Mouse (Mus musculus) lung, postnatal 0 days (tissue): ENCODE measurements around the gene Fscn1. TPM values are rescaled to one million over a fixed set of nuclear protein-coding genes. Genes with fewer than 3 reads are reported as not detected.
A peak's percentile ranks its signal among the peaks of the same experiment; 100 is the strongest.

Experiments
- ATAC-seq: fragments of 200-750 bp; cut with Nextera tagmentation; 2 replicates; pipeline ENCODE4 v1.8.0; 2017; ENCODE audit warnings: moderate library complexity
- DNase-seq: peaks from one replicate; pipeline ENCODE4 v3.0.0-alpha.2; 2016; ENCODE audit warnings: low spot score
- H3K27ac ChIP-seq: fragments of 300-500 bp; sonication (generic); 2 replicates; pipeline ENCODE4 v1.5.1; 2014; ENCODE audit warnings: antibody characterized with exemption, mild to moderate bottlenecking, low read length, mixed read lengths
- H3K27me3 ChIP-seq: fragments of 300-500 bp; sonication (generic); replicated peaks from 2 replicates; pipeline ENCODE4 v1.6.1; 2014; ENCODE audit warnings: low read length, mixed read lengths; ENCODE audit not compliant: insufficient read depth
- H3K36me3 ChIP-seq: fragments of 300-500 bp; sonication (generic); 2 replicates; pipeline ENCODE4 v1.6.1; 2014; ENCODE audit warnings: low read length, mixed read lengths; ENCODE audit not compliant: insufficient read depth
- H3K4me1 ChIP-seq: fragments of 300-500 bp; sonication (generic); 2 replicates; pipeline ENCODE4 v1.6.1; 2014; ENCODE audit warnings: antibody characterized with exemption, low read depth, low read length, mixed read lengths; ENCODE audit not compliant: insufficient read depth
- H3K4me2 ChIP-seq: fragments of 300-500 bp; sonication (generic); replicated peaks from 2 replicates; pipeline ENCODE4 v1.6.1; 2014; ENCODE audit warnings: low read depth, mild to moderate bottlenecking, low read length, moderate library complexity, mixed read lengths
- H3K4me3 ChIP-seq: fragments of 300-500 bp; sonication (generic); 2 replicates; pipeline ENCODE4 v1.5.1; 2014; ENCODE audit warnings: low read depth, low read length
- H3K9ac ChIP-seq: fragments of 300-500 bp; sonication (generic); replicated peaks from 2 replicates; pipeline ENCODE4 v1.6.1; 2014; ENCODE audit warnings: low read depth, mild to moderate bottlenecking
- H3K9me3 ChIP-seq: fragments of 300-500 bp; sonication (generic); 2 replicates; pipeline ENCODE4 v1.6.1; 2016; ENCODE audit warnings: low read length, mixed read lengths
- CTCF ChIP-seq: IDR thresholded peaks from 2 replicates; pipeline ENCODE4 v1.5.1; 2016; ENCODE audit warnings: antibody characterized with exemption, mild to moderate bottlenecking
- EP300 ChIP-seq: IDR thresholded peaks from 2 replicates; pipeline ENCODE4 v1.6.1; 2016; ENCODE audit warnings: antibody characterized with exemption, mild to moderate bottlenecking, control low read depth
- WGBS: fragments of 180-500 bp; shearing (Covaris S2); extraction: QIAGEN DNeasy Blood & Tissue Kit; methylation state at CpG from one replicate; pipeline ENCODE4 v1.1.7; 2014; 5-methylcytosine and 5-hydroxymethylcytosine counted together
- polyA plus RNA-seq: library from polyadenylated mRNA; unstranded; fragments of >200 nt; fragmentation: Nextera tagmentation; extraction: Ambion mirVana; gene quantifications from 2 replicates; pipeline ENCODE4 v1.2.1, GENCODE M21; 2015

Gene Fscn1
- polyA plus RNA-seq, 1 experiment from 2014 or later = 69.1 TPM

DNA sequence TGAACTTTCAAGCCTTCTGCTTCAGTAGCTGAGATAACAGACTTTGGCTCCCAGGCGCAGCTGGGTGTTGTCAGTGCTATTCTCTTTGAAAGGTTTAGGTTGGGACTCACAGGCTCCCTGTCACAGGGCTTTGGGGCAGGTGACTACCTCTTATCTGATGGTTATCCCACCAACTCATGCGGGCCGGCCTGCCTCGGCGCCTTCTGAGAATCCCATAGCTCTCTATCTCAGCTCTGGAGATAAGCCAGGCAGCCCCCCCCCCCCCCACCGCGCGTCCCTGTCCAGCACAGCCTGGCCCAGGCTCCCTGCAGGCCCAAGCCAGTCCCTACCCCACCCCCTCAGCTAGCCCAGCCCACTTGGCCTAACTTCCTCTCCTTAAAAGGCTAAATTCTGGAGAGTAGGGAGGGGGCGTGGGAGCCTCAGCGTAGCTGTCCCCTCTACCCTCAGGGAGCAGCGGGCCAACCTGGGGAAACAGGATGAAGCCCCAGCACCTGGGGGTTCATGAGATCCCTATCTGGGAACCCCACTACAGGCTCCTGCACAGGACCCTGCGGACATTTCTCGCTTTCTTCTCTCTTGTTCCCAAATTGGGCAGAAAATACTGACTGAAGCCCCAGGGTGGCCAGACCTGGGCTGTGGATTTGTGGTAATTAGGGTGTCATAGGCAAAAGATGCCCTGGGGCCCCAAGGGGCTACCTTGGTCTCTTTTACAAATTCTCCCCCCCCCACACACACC, 33.8 kb upstream of the Fscn1 start:
- peak overlapping the region; percentile 67 for H3K27ac ChIP-seq
- H3K4me1 ChIP-seq = peaks cover 10% of the 10 kb centered on the region
- ATAC-seq = peak; percentile 70
- H3K9me3 ChIP-seq = no peaks in the 10 kb centered on the region
- 23% methylated on average over 9 of the region's 13 CpGs for WGBS
- H3K36me3 ChIP-seq = no peaks in the 10 kb centered on the region
- DNase-seq = peak; percentile 86
- no peak overlapping the region for H3K9ac ChIP-seq
- no peaks in the 10 kb centered on the region for H3K27me3 ChIP-seq
- TF ChIP-seq CTCF (no peak), EP300 (no peak)
- H3K4me3 ChIP-seq = no peak overlapping the region
- peak overlapping the region; percentile 28 for H3K4me2 ChIP-seq

DNA sequence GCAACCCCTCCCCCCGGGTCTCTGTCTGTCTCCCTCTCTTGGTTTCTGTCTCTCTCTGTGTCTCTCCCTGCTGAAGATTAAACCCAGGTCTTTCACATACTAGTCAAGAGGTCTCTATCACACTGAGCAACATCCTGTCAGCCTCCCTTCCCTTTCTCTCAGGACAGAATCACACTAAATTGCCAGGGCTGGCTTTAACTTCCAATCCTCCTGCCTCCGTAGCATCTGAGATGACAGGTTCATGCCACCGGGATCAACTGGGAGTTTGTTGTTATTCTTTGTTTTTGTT, 33.3 kb upstream of the Fscn1 start:
- Histone ChIP-seq H3K4me1 (peaks cover 6% of the 10 kb centered on the region), H3K4me2 (0 out of 2 replicates have a peak overlapping the region, but pooled peaks have one; percentile 28), H3K4me3 (no peak overlapping the region), H3K36me3 (no peaks in the 10 kb centered on the region), H3K9ac (no peak overlapping the region), H3K27ac (peak overlapping the region; percentile 67), H3K27me3 (no peaks in the 10 kb centered on the region), H3K9me3 (no peaks in the 10 kb centered on the region)
- ATAC-seq (no peak), DNase-seq (no peak)
- 43% methylated on average over 3 of the region's 3 CpGs for whole genome bisulfite sequencing
- TF ChIP-seq CTCF (no peak), EP300 (no peak)

DNA sequence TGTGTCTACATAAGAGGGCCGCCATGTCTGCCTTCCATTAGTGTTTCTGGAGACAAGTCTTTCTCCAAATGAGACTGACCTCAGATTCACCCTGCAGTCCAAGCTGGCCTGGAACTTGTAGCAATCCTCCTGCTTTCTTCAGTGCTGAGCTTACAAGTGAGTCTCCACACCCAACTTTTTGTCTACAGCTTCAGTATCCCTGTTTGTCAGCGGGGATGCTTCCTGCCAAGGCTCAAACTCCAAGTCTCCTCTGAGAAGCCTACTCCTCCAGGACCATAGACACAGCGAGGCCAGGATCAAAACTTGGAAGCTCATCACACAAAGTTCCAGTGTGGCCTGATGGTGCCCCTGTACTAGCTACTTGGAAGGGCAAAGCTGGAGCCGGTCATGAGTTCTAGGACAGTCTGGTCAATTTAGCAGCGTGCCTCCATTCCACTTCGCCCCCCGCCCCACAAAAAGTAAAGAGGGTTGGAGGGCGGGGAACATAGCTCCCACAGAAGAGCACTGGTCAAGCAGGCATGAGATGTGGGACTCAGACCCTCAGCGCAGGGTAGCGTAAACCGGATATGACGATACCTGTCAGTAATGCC, 32.7 kb upstream of the Fscn1 start:
- TF ChIP-seq EP300 (no peak), CTCF (no peak)
- H3K27me3 ChIP-seq = no peaks in the 10 kb centered on the region
- 92% methylated on average over 12 of the region's 12 CpGs for WGBS
- H3K9ac ChIP-seq = no peak overlapping the region
- peaks cover 6% of the 10 kb centered on the region for H3K4me1 ChIP-seq
- H3K9me3 ChIP-seq = no peaks in the 10 kb centered on the region
- H3K27ac ChIP-seq = peak overlapping the region; percentile 43; the same call in 1 of the 2 replicates
- H3K4me3 ChIP-seq = no peak overlapping the region
- ATAC-seq (no peak), DNase-seq (no peak)
- no peaks in the 10 kb centered on the region for H3K36me3 ChIP-seq
- H3K4me2 ChIP-seq = no peak overlapping the region

DNA sequence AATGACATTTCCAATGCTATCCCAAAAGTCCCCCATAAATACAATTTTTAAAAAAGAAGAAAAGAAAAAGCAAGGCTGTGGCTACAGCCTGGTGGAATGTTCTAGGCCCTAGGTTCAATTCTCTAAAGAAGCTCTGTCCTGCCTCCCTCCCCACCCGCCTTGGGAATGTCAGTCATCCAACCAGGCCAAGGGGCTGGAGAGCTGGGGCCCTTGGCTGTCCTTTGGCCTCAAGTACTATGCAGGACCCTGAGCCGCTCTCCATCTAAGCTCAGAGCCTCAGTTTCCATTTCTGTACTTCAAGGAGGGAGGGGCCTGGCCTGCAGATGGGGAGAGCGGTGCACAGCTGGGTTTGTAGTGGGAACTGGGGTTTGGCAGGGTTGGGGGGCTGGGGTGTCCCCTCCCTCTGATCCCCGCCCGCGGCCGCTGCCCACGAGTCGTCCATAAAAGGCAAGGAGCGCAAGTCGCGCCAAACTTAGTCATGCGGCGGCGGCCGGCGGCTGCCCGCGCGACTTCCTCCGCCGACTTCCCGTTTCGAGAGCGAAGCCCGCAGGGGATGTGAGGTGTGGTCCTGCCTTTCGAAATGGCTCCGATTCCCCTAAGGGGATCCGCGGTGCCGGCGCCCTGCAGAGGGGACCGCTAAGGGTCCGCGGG, 31.3 kb upstream of the Fscn1 start:
- H3K9me3 ChIP-seq = no peaks in the 10 kb centered on the region
- no peaks in the 10 kb centered on the region for H3K27me3 ChIP-seq
- ATAC-seq = peak; percentile 69
- peak overlapping the region; percentile 55 for H3K4me2 ChIP-seq
- TF ChIP-seq EP300 (peak; percentile 25; the same call in 1 of the 2 replicates), CTCF (peak; percentile 10; the same call in 1 of the 2 replicates)
- H3K27ac ChIP-seq = peak overlapping the region; percentile 90
- peak; percentile 86 for DNase-seq
- H3K36me3 ChIP-seq = no peaks in the 10 kb centered on the region
- H3K4me1 ChIP-seq = peaks cover 6% of the 10 kb centered on the region
- peak overlapping the region; percentile 52 for H3K9ac ChIP-seq
- peak overlapping the region; percentile 42 for H3K4me3 ChIP-seq
- 5% methylated on average over 21 of the region's 35 CpGs for WGBS

DNA sequence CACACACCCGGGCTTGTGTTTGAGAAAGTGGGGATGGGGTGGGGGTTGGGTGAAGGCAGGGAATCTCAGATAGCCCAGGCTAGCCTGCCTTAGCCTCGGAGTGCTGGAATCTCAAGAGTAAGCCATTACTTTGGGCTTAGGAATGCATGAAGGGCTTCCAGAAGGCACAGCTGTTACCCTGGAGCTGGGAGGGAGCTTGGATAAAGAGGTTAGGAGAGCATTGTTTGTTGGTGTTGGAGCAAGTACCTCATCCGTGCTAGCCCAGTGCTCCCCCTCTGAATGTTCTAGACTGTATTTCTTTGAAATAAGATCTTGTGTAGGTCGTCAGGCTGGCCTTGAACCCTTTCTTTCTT, 30.8 kb upstream of the Fscn1 start:
- H3K36me3 ChIP-seq = no peaks in the 10 kb centered on the region
- no peak for TF ChIP-seq CTCF
- peak; percentile 62; the same call in 1 of the 2 replicates for TF ChIP-seq EP300
- H3K4me1 ChIP-seq = peaks cover 6% of the 10 kb centered on the region
- ATAC-seq = peak; percentile 63
- H3K27ac ChIP-seq = peak overlapping the region; percentile 90
- peak; percentile 89 for DNase-seq
- no peaks in the 10 kb centered on the region for H3K9me3 ChIP-seq
- WGBS = 6% methylated on average over 4 of the region's 4 CpGs
- H3K9ac ChIP-seq = peak overlapping the region; percentile 52
- peak overlapping the region; percentile 55 for H3K4me2 ChIP-seq
- H3K4me3 ChIP-seq = peak overlapping the region; percentile 42
- no peaks in the 10 kb centered on the region for H3K27me3 ChIP-seq

DNA sequence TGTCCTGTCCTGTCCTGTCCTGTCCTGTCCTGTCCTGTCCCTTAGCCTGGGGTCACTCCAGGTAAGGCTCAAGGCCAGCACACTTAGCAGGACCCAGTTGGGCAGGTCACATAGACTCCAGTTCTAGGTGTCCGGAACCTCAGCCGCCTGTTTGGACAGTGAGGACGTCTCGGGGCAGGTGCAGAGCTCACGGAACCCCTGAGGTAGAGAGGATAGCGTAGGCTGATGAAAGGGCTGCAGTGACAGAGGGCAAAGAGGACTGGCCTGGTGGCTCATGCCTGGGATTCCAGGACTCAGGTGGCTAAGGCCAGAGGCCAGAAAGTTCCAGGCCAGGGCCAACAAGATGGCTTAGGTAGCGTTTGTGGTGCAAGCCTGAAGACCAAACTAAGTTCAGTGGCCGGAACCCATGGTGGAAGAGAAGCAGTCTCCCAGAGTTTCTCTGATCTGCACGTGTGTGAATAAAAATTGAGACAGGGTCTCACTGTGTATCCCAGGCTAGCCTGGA, 28.9 kb upstream of the Fscn1 start:
- ATAC-seq (no peak), DNase-seq (no peak)
- WGBS = 90% methylated on average over 9 of the region's 9 CpGs
- H3K4me3 ChIP-seq = no peak overlapping the region
- H3K4me1 ChIP-seq = peaks cover 7% of the 10 kb centered on the region; the same call in 1 of the 2 replicates
- no peaks in the 10 kb centered on the region for H3K36me3 ChIP-seq
- H3K4me2 ChIP-seq = no peak overlapping the region
- H3K9me3 ChIP-seq = no peaks in the 10 kb centered on the region
- H3K27me3 ChIP-seq = no peaks in the 10 kb centered on the region
- H3K27ac ChIP-seq = no peak overlapping the region
- TF ChIP-seq EP300 = no peak
- TF ChIP-seq CTCF = no peak
- H3K9ac ChIP-seq = no peak overlapping the region
